Mouse (Mus musculus) c-Kit-positive CD71-positive TER-119-positive erythroid progenitor cells, embryonic 14.5 days (primary cell): Measurements from ENCODE around the gene Adam1b.
A peak's percentile ranks its signal among the peaks of the same experiment; 100 is the strongest.
"Not testable (repeated sequence)": the region's sequence is repeated elsewhere in the genome, so short reads cannot be mapped to it uniquely, and the experiment has no call there.

Source experiments
- DNase-seq: peaks from one replicate; pipeline ENCODE4 v3.0.0-alpha.2; 2013; ENCODE audit warnings: low spot score

Adam1b gene

GRCm38 (mm10) chr5:121503231-121503630, at the start of gene Adam1b:
Gene Adam1b (minus strand): TSS chr5:121503435.
- DNase-seq, result no peak

- DNase-seq, result no peak
These were observed 46.0 kb upstream of the Adam1b start for GRCm38 (mm10) chr5:121549196-121549595.

- DNase-seq, result peak; percentile 42
These were observed 43.8 kb upstream of the Adam1b start for GRCm38 (mm10) chr5:121547084-121547483.

GRCm38 (mm10) chr5:121546530-121546895, 43.3 kb upstream of the Adam1b start:
- DNase-seq, result peak; percentile 64

- DNase-seq, result peak; percentile 94
These were observed 42.7 kb upstream of the Adam1b start, which contains the start of gene Mapkapk5 for GRCm38 (mm10) chr5:121545793-121546529. Gene Mapkapk5 (minus strand): TSS chr5:121545905.

GRCm38 (mm10) chr5:121544910-121545792, 41.9 kb upstream of the Adam1b start, which contains the start of the genes Adam1a and Gm42878:
Gene Adam1a (minus strand): TSS chr5:121545482.
Gene Gm42878 (minus strand): TSS chr5:121545482.
- DNase-seq, result peak; percentile 29

- no peak for DNase-seq
These were observed 40.1 kb upstream of the Adam1b start for GRCm38 (mm10) chr5:121543370-121543769.

- no peak for DNase-seq
These were observed 38.0 kb upstream of the Adam1b start for GRCm38 (mm10) chr5:121541235-121541634.

- no peak for DNase-seq
These were observed 36.8 kb upstream of the Adam1b start for GRCm38 (mm10) chr5:121540066-121540465.

GRCm38 (mm10) chr5:121537588-121537987, 34.4 kb upstream of the Adam1b start:
- DNase-seq, result no peak

GRCm38 (mm10) chr5:121536921-121537555, 33.8 kb upstream of the Adam1b start:
- no peak for DNase-seq

- peak; percentile 73 for DNase-seq
These were observed 31.9 kb upstream of the Adam1b start for GRCm38 (mm10) chr5:121535116-121535515.

GRCm38 (mm10) chr5:121534521-121534920, 31.3 kb upstream of the Adam1b start:
- DNase-seq, result peak; percentile 22

- DNase-seq, result no peak
These were observed 23.7 kb upstream of the Adam1b start for GRCm38 (mm10) chr5:121526961-121527360.

- no peak for DNase-seq
These were observed 23.3 kb upstream of the Adam1b start for GRCm38 (mm10) chr5:121526526-121526925.

- DNase-seq, result no peak
These were observed 22.7 kb upstream of the Adam1b start for GRCm38 (mm10) chr5:121525774-121526450.

GRCm38 (mm10) chr5:121519758-121520157, 16.5 kb upstream of the Adam1b start:
- not testable (repeated sequence) for DNase-seq

- DNase-seq, result no peak
These were observed 15.7 kb upstream of the Adam1b start for GRCm38 (mm10) chr5:121518983-121519382.

- no peak for DNase-seq
These were observed 6.8 kb upstream of the Adam1b start for GRCm38 (mm10) chr5:121510009-121510408.

GRCm38 (mm10) chr5:121506846-121507245, 3.6 kb upstream of the Adam1b start:
- no peak for DNase-seq

- not testable (repeated sequence) for DNase-seq
These were observed 1.7 kb downstream of the Adam1b start for GRCm38 (mm10) chr5:121501424-121501996.
